Mouse (Mus musculus) heart, embryonic 12.5 days (tissue): ENCODE measurements at regions not wholly inside any gene's neighbourhood (a gene's known extent, or its start where the extent isn't known, plus 50 kb on each side); places are given as distances from the start of the nearest gene placed in this dataset.

ENCODE experiments used
- ATAC-seq: fragments of 200-750 bp; cut with Nextera tagmentation; 2 replicates; pipeline ENCODE4 v1.8.0; 2017; ENCODE audit warnings: moderate TSS enrichment, moderate library complexity; ENCODE audit not compliant: insufficient number of reproducible peaks, low FRiP score
- H3K27ac ChIP-seq: fragments of 300-500 bp; sonication (generic); 2 replicates; pipeline ENCODE4 v1.5.1; 2016; ENCODE audit warnings: mild to moderate bottlenecking, moderate library complexity; ENCODE audit not compliant: poor library complexity, severe bottlenecking
- H3K27me3 ChIP-seq: fragments of 300-500 bp; sonication (generic); replicated peaks from 2 replicates; pipeline ENCODE4 v1.6.1; 2016; ENCODE audit warnings: mild to moderate bottlenecking, moderate library complexity
- H3K36me3 ChIP-seq: fragments of 300-500 bp; sonication (generic); 2 replicates; pipeline ENCODE4 v1.6.1; 2016; ENCODE audit warnings: mild to moderate bottlenecking, moderate library complexity
- H3K4me1 ChIP-seq: fragments of 300-500 bp; sonication (generic); replicated peaks from 2 replicates; pipeline ENCODE4 v1.6.1; 2016; ENCODE audit warnings: mild to moderate bottlenecking
- H3K4me2 ChIP-seq: fragments of 300-500 bp; sonication (generic); 2 replicates; pipeline ENCODE4 v1.6.1; 2016; ENCODE audit warnings: mild to moderate bottlenecking, moderate library complexity
- H3K4me3 ChIP-seq: fragments of 300-500 bp; sonication (generic); 2 replicates; pipeline ENCODE4 v1.5.1; 2016; ENCODE audit warnings: mild to moderate bottlenecking
- H3K9ac ChIP-seq: fragments of 300-500 bp; sonication (generic); 2 replicates; pipeline ENCODE4 v1.6.1; 2016; ENCODE audit warnings: mild to moderate bottlenecking, moderate library complexity
- H3K9me3 ChIP-seq: fragments of 300-500 bp; sonication (generic); replicated peaks from 2 replicates; pipeline ENCODE4 v1.6.1; 2016; ENCODE audit warnings: mild to moderate bottlenecking, moderate library complexity
- WGBS: fragments of 180-500 bp; shearing (Covaris S2); methylation state at CpG from one replicate; pipeline ENCODE4 v1.1.7; 2016; 5-methylcytosine and 5-hydroxymethylcytosine counted together

- H3K27ac ChIP-seq = no peak overlapping the region
- H3K27me3 ChIP-seq = 0 out of 2 replicates have a peak, but pooled peaks cover 17% of the 10 kb centered on the region
- no peak overlapping the region for H3K9ac ChIP-seq
- no peaks in the 10 kb centered on the region for H3K36me3 ChIP-seq
- H3K9me3 ChIP-seq = no peaks in the 10 kb centered on the region
- no peak for ATAC-seq
- peak overlapping the region; percentile 29 for H3K4me2 ChIP-seq
- WGBS = 42% methylated on average over 10 of the region's 10 CpGs
- H3K4me3 ChIP-seq = no peak overlapping the region
- H3K4me1 ChIP-seq = peaks cover 7% of the 10 kb centered on the region; the same call in 1 of the 2 replicates
Measured at GRCm38 (mm10) chr7:70481880-70482279, 115.3 kb upstream of the Nr2f2 start.

- no peak for ATAC-seq
- 75% methylated on average over 4 of the region's 4 CpGs for WGBS
- Histone ChIP-seq H3K27me3 (0 out of 2 replicates have a peak, but pooled peaks cover 3% of the 10 kb centered on the region), H3K27ac (no peak overlapping the region), H3K36me3 (no peaks in the 10 kb centered on the region), H3K4me2 (no peak overlapping the region), H3K4me1 (no peaks in the 10 kb centered on the region), H3K9me3 (no peaks in the 10 kb centered on the region), H3K4me3 (no peak overlapping the region), H3K9ac (no peak overlapping the region)
Measured at GRCm38 (mm10) chr7:70472786-70473185, 106.3 kb upstream of the Nr2f2 start.

- H3K4me1 ChIP-seq = no peaks in the 10 kb centered on the region
- H3K4me3 ChIP-seq = no peak overlapping the region
- H3K36me3 ChIP-seq = no peaks in the 10 kb centered on the region
- no peak overlapping the region for H3K4me2 ChIP-seq
- H3K9ac ChIP-seq = no peak overlapping the region
- no peaks in the 10 kb centered on the region for H3K27me3 ChIP-seq
- WGBS = 81% methylated on average over 2 of the region's 2 CpGs
- no peaks in the 10 kb centered on the region for H3K9me3 ChIP-seq
- H3K27ac ChIP-seq = no peak overlapping the region
- ATAC-seq = no peak
Measured at GRCm38 (mm10) chr7:70470557-70470956, 104.0 kb upstream of the Nr2f2 start.

DNA sequence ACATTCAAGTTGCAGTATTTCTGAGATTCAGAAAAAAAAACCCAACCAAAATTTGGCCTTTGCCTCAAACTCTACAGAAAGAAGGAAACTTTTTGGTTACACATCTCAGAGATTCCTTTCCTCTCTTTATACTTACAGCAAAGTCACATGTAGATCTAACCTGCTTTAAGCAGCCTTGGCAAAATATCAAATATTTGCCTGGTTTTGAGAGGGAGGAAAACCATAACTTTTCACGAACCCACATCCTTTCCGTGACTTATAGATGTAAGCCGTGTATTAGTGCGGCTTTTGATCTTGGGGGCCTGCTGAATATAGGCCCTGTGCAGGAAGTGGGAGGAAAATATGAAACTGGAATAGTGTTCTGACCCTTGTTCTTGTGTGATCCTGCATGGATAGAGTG, 95.6 kb upstream of the Nr2f2 start:
- WGBS = 77% methylated on average over 4 of the region's 4 CpGs
- no peak for ATAC-seq
- no peaks in the 10 kb centered on the region for H3K36me3 ChIP-seq

GRCm38 (mm10) chr7:70454525-70454924, 88.0 kb upstream of the Nr2f2 start:
- Histone ChIP-seq H3K9ac (no peak overlapping the region), H3K4me3 (no peak overlapping the region), H3K9me3 (no peaks in the 10 kb centered on the region), H3K36me3 (no peaks in the 10 kb centered on the region), H3K27me3 (no peaks in the 10 kb centered on the region), H3K27ac (no peak overlapping the region), H3K4me1 (no peaks in the 10 kb centered on the region), H3K4me2 (no peak overlapping the region)
- ATAC-seq = no peak
- 61% methylated on average over 1 of the region's 1 CpGs for WGBS

More for the DNA sequence above, 95.6 kb upstream of the Nr2f2 start:
- Histone ChIP-seq H3K9ac (no peak overlapping the region), H3K9me3 (no peaks in the 10 kb centered on the region), H3K27me3 (no peaks in the 10 kb centered on the region), H3K4me1 (no peaks in the 10 kb centered on the region), H3K27ac (no peak overlapping the region), H3K4me3 (no peak overlapping the region), H3K4me2 (no peak overlapping the region)

- 70% methylated on average over 4 of the region's 4 CpGs for WGBS
- Histone ChIP-seq H3K4me1 (no peaks in the 10 kb centered on the region), H3K9me3 (no peaks in the 10 kb centered on the region), H3K9ac (no peak overlapping the region), H3K36me3 (no peaks in the 10 kb centered on the region), H3K4me2 (no peak overlapping the region), H3K27me3 (no peaks in the 10 kb centered on the region), H3K4me3 (no peak overlapping the region), H3K27ac (no peak overlapping the region)
- no peak for ATAC-seq
Measured at GRCm38 (mm10) chr7:70452816-70453215, 86.3 kb upstream of the Nr2f2 start.

DNA sequence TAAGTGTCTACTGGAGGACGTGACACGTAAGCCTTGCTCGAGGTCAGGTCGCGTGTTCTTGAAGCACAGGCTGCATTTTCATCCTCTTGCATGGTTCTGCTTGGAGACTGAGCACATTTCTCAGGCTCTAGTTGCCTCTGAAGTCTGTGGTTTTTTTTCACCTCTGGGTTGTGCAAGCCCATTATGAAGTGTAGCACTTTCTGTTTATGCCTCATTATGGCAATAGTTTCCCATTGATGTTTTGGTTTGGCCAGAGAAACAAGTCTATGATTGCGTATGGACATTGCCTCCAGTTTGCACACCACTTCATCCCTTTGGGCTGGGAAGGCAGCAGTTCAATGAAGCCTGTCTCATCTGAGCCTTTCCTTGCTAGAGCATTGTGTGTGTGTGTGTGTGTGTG, 72.4 kb upstream of the Nr2f2 start:
- Histone ChIP-seq H3K4me2 (no peak overlapping the region), H3K4me3 (no peak overlapping the region), H3K9ac (no peak overlapping the region), H3K4me1 (0 out of 2 replicates have a peak, but pooled peaks cover under 1% of the 10 kb centered on the region), H3K9me3 (no peaks in the 10 kb centered on the region), H3K27ac (no peak overlapping the region), H3K36me3 (no peaks in the 10 kb centered on the region), H3K27me3 (no peaks in the 10 kb centered on the region)
- no peak for ATAC-seq
- WGBS = 89% methylated on average over 6 of the region's 6 CpGs

GRCm38 (mm10) chr7:70433838-70434237, 67.3 kb upstream of the Nr2f2 start:
- H3K9ac ChIP-seq = no peak overlapping the region
- no peak overlapping the region for H3K4me3 ChIP-seq
- no peaks in the 10 kb centered on the region for H3K36me3 ChIP-seq
- H3K27ac ChIP-seq = no peak overlapping the region
- no peaks in the 10 kb centered on the region for H3K9me3 ChIP-seq
- H3K4me2 ChIP-seq = no peak overlapping the region
- ATAC-seq = no peak
- no peaks in the 10 kb centered on the region for H3K27me3 ChIP-seq
- WGBS = 41% methylated on average over 8 of the region's 8 CpGs
- 0 out of 2 replicates have a peak, but pooled peaks cover 3% of the 10 kb centered on the region for H3K4me1 ChIP-seq

- Histone ChIP-seq H3K9ac (no peak overlapping the region), H3K27ac (no peak overlapping the region), H3K27me3 (no peaks in the 10 kb centered on the region), H3K4me3 (no peak overlapping the region), H3K36me3 (no peaks in the 10 kb centered on the region), H3K4me1 (0 out of 2 replicates have a peak, but pooled peaks cover 3% of the 10 kb centered on the region), H3K9me3 (no peaks in the 10 kb centered on the region), H3K4me2 (no peak overlapping the region)
- ATAC-seq = no peak
- 83% methylated on average over 6 of the region's 6 CpGs for WGBS
Measured at GRCm38 (mm10) chr7:70433358-70433757, 66.8 kb upstream of the Nr2f2 start.

DNA sequence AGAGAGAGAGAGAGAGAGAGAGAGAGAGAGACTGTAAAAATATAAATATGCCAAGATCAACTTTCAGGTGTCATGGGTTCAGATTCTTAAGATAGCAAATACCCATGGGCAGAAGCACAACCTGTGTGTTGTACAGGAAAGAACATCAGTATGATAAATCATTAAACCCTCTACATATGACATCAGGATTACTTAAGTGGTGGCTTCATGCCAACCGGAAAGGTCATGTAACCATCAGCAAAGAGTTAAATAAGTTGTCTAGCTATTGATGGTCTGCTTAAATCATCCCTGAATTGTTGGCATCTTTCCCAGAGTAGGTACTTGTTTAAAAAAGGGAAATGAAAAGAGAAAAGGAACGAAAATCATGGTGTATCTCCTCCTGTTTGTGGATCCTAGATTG, 65.2 kb upstream of the Nr2f2 start:
- Histone ChIP-seq H3K4me2 (no peak overlapping the region), H3K4me3 (no peak overlapping the region), H3K9me3 (no peaks in the 10 kb centered on the region), H3K9ac (no peak overlapping the region), H3K36me3 (no peaks in the 10 kb centered on the region), H3K4me1 (0 out of 2 replicates have a peak, but pooled peaks cover 3% of the 10 kb centered on the region), H3K27me3 (no peaks in the 10 kb centered on the region), H3K27ac (no peak overlapping the region)
- 77% methylated on average over 2 of the region's 2 CpGs for WGBS
- ATAC-seq = no peak

GRCm38 (mm10) chr7:70429326-70429725, 62.8 kb upstream of the Nr2f2 start:
- WGBS = 25% methylated on average over 2 of the region's 2 CpGs

DNA sequence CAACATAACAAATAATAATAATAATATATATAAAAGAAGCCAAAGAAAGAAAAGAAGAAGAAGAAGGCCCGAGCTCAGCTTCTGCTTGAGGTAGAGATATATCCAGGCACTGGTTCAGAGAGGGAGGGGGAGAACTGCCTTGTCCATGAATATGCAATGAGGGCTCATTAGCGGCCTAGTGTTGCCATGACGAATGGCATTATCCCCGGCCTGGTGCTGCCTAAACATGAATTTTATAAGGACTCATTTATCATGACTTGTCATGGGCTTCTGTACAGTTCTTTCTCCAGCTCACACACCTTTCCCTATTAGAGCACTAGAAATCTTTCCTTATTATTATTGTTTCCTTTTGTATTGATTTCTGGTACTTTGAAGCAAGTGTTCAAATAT, 57.7 kb upstream of the Nr2f2 start:
- no peaks in the 10 kb centered on the region for H3K4me1 ChIP-seq
- 76% methylated on average over 4 of the region's 4 CpGs for WGBS
- H3K36me3 ChIP-seq = no peaks in the 10 kb centered on the region
- ATAC-seq = no peak
- H3K9ac ChIP-seq = no peak overlapping the region
- no peak overlapping the region for H3K4me3 ChIP-seq
- no peaks in the 10 kb centered on the region for H3K9me3 ChIP-seq
- no peak overlapping the region for H3K4me2 ChIP-seq
- H3K27ac ChIP-seq = no peak overlapping the region
- H3K27me3 ChIP-seq = no peaks in the 10 kb centered on the region

More at GRCm38 (mm10) chr7:70429326-70429725, 62.8 kb upstream of the Nr2f2 start:
- Histone ChIP-seq H3K36me3 (no peaks in the 10 kb centered on the region), H3K9me3 (no peaks in the 10 kb centered on the region), H3K4me3 (no peak overlapping the region), H3K4me1 (0 out of 2 replicates have a peak, but pooled peaks cover 3% of the 10 kb centered on the region), H3K27me3 (no peaks in the 10 kb centered on the region), H3K9ac (no peak overlapping the region), H3K27ac (no peak overlapping the region), H3K4me2 (no peak overlapping the region)
- ATAC-seq = no peak
